Mouse (Mus musculus) stomach, embryonic 15.5 days (tissue): ENCODE measurements around the gene Aars. TPM values are rescaled to one million over a fixed set of nuclear protein-coding genes. Genes with fewer than 3 reads are reported as not detected.
"Not testable (repeated sequence)": the region's sequence is repeated elsewhere in the genome, so short reads cannot be mapped to it uniquely, and the experiment has no call there.

ENCODE experiments used
- ATAC-seq: fragments of 200-750 bp; cut with Nextera tagmentation; 2 replicates; pipeline ENCODE4 v1.8.0; 2017; ENCODE audit warnings: low read depth, moderate number of reproducible peaks, moderate TSS enrichment; ENCODE audit not compliant: insufficient read depth, low FRiP score
- H3K27ac ChIP-seq: fragments of 300-500 bp; sonication (generic); 2 replicates; pipeline ENCODE4 v1.5.1; 2015; ENCODE audit warnings: mild to moderate bottlenecking, inconsistent platforms
- H3K27me3 ChIP-seq: fragments of 300-500 bp; sonication (generic); replicated peaks from 2 replicates; pipeline ENCODE4 v1.6.1; 2015; ENCODE audit warnings: inconsistent platforms
- H3K36me3 ChIP-seq: fragments of 300-500 bp; sonication (generic); 2 replicates; pipeline ENCODE4 v1.6.1; 2015; ENCODE audit warnings: inconsistent platforms
- H3K4me1 ChIP-seq: fragments of 300-500 bp; sonication (generic); 2 replicates; pipeline ENCODE4 v1.6.1; 2015; ENCODE audit warnings: inconsistent platforms
- H3K4me2 ChIP-seq: fragments of 300-500 bp; sonication (generic); 2 replicates; pipeline ENCODE4 v1.6.1; 2015; ENCODE audit warnings: mild to moderate bottlenecking, inconsistent platforms
- H3K4me3 ChIP-seq: fragments of 300-500 bp; sonication (generic); replicated peaks from 2 replicates; pipeline ENCODE4 v1.5.1; 2015; ENCODE audit warnings: inconsistent platforms
- H3K9ac ChIP-seq: fragments of 300-500 bp; sonication (generic); 2 replicates; pipeline ENCODE4 v1.6.1; 2015; ENCODE audit warnings: inconsistent platforms
- H3K9me3 ChIP-seq: fragments of 300-500 bp; sonication (generic); 2 replicates; pipeline ENCODE4 v1.6.1; 2016; ENCODE audit warnings: inconsistent platforms
- WGBS: fragments of 180-500 bp; shearing (Covaris S2); methylation state at CpG from one replicate; pipeline ENCODE4 v1.1.7; 2015; 5-methylcytosine and 5-hydroxymethylcytosine counted together
- polyA plus RNA-seq: library from polyadenylated mRNA; unstranded; fragments of >200 nt; fragmentation: Nextera tagmentation; extraction: Ambion mirVana; gene quantifications from 2 replicates; pipeline ENCODE4 v1.2.1, GENCODE M21; 2015

The Aars gene
- polyA plus RNA-seq = 51.1 and 52.4 TPM in 2 replicates

DNA sequence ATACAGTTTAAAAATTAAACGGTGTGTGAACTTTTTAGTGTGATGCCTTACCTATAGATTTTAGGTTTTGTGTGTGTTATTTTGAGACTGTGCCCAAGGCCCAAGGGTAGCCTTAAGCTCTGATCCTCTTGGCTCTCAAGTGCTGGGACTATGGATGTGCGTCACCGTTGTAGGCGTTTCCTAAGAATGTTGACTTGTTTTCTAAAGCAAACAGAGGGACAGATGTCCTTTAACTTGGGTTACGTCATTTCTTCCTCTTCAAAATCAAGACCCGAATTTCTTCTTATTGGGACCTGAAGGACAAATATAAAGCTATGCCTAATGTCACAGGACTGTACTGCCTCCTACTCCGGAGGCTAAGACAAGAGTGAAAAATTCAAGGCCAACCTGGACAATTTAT lies at the start of gene Aars:
Aars (plus strand) TSS at position 229 of the 400 bp plus-strand sequence.
- H3K4me3 ChIP-seq = peak within 1 kb of the TSS; percentile 78
- peak within 1 kb of the TSS; percentile 77 for H3K27ac ChIP-seq
- ATAC-seq = no peak
- peak within 1 kb of the TSS; percentile 62 for H3K4me2 ChIP-seq
- H3K4me1 ChIP-seq = peaks cover 20% of the 10 kb centered on the region
- H3K36me3 ChIP-seq = peaks cover 13% of the 10 kb centered on the region; the same call in 1 of the 2 replicates
- no peaks in the 10 kb centered on the region for H3K9me3 ChIP-seq
- peak within 1 kb of the TSS; percentile 83 for H3K9ac ChIP-seq
- 93% methylated on average over 7 of the region's 7 CpGs for WGBS
- H3K27me3 ChIP-seq = 0 out of 2 replicates have a peak, but pooled peaks cover 3% of the 10 kb centered on the region

- Histone ChIP-seq H3K4me2 (no peak overlapping the region), H3K27ac (no peak overlapping the region), H3K9me3 (no peaks in the 10 kb centered on the region), H3K9ac (no peak overlapping the region), H3K4me3 (no peak overlapping the region), H3K27me3 (no peaks in the 10 kb centered on the region), H3K36me3 (peaks cover 49% of the 10 kb centered on the region), H3K4me1 (no peaks in the 10 kb centered on the region)
- ATAC-seq = no peak; the same call in 1 of the 2 replicates
- WGBS = 80% methylated on average over 8 of the region's 8 CpGs
These were observed 44.9 kb upstream of the Aars start for GRCm38 (mm10) chr8:110987805-110988744.

- Histone ChIP-seq H3K4me2 (no peak overlapping the region), H3K4me3 (no peak overlapping the region), H3K27me3 (no peaks in the 10 kb centered on the region), H3K27ac (no peak overlapping the region), H3K4me1 (no peaks in the 10 kb centered on the region), H3K9me3 (no peaks in the 10 kb centered on the region), H3K36me3 (peaks cover 35% of the 10 kb centered on the region), H3K9ac (no peak overlapping the region)
- 89% methylated on average over 9 of the region's 9 CpGs for WGBS
- no peak for ATAC-seq
These were observed 42.9 kb upstream of the Aars start for GRCm38 (mm10) chr8:110990017-110990416.

DNA sequence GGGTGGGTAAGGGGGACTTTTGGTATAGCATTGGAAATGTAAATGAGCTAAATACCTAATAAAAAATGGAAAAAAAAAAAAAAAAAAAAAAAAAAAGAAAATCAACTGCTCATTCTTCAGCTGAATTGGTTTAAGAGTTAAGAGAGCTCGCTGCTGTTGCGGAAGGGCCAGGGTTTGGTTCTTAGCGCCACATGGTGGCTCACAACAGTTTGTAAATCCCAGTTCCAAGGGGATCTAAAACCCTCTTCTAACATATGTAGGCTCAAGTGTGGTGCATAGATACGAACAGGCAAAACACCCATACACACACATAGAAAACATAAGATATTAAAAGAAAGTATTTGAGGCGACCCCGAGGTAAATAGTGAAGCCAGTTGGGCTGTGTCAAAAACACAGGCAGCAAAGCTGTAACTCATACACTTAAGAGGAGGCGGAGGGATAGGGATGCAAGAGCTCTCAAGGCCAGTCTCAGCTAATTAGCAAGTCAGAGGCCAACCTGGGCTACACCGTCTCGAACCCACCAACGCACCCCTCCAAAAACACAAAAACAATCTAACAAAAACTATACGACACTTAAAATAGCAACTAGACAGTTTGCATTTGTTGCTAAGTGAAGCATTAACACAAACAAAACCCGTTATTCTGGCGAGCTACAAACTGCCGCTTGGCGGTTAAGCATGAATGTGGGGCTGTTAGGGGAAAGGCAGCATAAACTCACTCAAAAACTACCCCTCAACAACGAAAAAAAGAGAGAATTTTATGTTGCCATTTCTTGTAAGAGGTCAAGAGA lies 36.1 kb upstream of the Aars start:
- no peak for ATAC-seq
- H3K4me3 ChIP-seq = peak overlapping the region; percentile 94
- H3K27ac ChIP-seq = peak overlapping the region; percentile 88
- H3K36me3 ChIP-seq = no peaks in the 10 kb centered on the region
- peak overlapping the region; percentile 81 for H3K9ac ChIP-seq
- H3K4me2 ChIP-seq = peak overlapping the region; percentile 55
- H3K27me3 ChIP-seq = no peaks in the 10 kb centered on the region
- no peaks in the 10 kb centered on the region for H3K4me1 ChIP-seq
- WGBS = 30% methylated on average over 16 of the region's 16 CpGs
- H3K9me3 ChIP-seq = no peaks in the 10 kb centered on the region

- WGBS = 3% methylated on average over 58 of the region's 58 CpGs
These were observed 35.1 kb upstream of the Aars start, which contains the start of gene Ddx19a for GRCm38 (mm10) chr8:110997547-110998531. TSS of gene Ddx19a (minus strand) at chr8:110997800.

DNA sequence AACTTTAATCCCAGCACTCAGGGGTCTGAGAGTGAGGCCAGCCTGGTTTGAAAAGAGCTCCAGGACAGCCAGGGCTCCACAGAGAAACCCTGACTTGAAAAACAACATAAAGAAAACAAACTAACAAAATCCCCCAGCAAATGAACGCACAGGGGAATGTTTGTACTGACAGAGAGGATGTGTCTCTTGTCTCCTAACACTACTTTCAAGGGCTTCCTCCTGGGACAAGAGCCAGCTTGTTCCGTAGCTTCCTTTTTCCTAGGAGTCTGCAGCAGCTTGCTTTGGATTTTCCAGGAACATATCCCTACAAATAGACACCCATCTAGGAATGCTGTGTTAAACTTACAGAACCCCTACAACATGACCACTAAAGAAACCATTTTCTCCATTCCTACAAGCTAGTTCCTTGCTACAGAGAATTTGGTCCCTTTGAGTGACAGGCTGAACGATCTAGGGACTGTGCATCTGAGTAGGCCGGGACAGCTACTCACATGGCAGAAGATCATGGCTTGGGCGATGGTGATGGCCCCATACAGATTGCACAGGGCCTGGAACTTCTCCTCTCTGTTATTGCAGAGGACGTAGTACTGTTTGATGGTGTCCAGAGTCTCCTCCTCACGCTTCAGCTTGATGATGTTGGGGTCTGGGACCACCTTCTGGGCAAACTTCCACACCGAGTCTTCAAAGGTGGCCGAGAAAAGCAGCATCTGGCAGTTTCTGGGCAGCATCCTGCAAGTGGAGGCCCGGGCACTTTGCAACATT lies 22.5 kb upstream of the Aars start:
- H3K4me2 ChIP-seq, H3K27ac ChIP-seq, ATAC-seq, H3K9ac ChIP-seq, H3K27me3 ChIP-seq, H3K4me3 ChIP-seq, H3K4me1 ChIP-seq, H3K9me3 ChIP-seq: not testable (repeated sequence)
- WGBS = 86% methylated on average over 9 of the region's 10 CpGs
- peaks cover 25% of the 10 kb centered on the region for H3K36me3 ChIP-seq

More at GRCm38 (mm10) chr8:110997547-110998531, 35.1 kb upstream of the Aars start, which contains the start of gene Ddx19a:
- peak; percentile 95 for ATAC-seq
- H3K4me2 ChIP-seq = peak within 1 kb of the TSS; percentile 55
- no peaks in the 10 kb centered on the region for H3K27me3 ChIP-seq
- H3K27ac ChIP-seq = peak within 1 kb of the TSS; percentile 88
- no peaks in the 10 kb centered on the region for H3K36me3 ChIP-seq
- no peaks in the 10 kb centered on the region for H3K4me1 ChIP-seq
- no peaks in the 10 kb centered on the region for H3K9me3 ChIP-seq
- H3K4me3 ChIP-seq = peak within 1 kb of the TSS; percentile 94
- peak within 1 kb of the TSS; percentile 81 for H3K9ac ChIP-seq

- not testable (repeated sequence) for H3K27ac ChIP-seq, H3K4me3 ChIP-seq, H3K4me1 ChIP-seq, H3K9ac ChIP-seq, H3K36me3 ChIP-seq, ATAC-seq, H3K27me3 ChIP-seq, H3K4me2 ChIP-seq, H3K9me3 ChIP-seq
- 85% methylated on average over 2 of the region's 2 CpGs for WGBS
These were observed 6.3 kb upstream of the Aars start for GRCm38 (mm10) chr8:111026609-111027008.

DNA sequence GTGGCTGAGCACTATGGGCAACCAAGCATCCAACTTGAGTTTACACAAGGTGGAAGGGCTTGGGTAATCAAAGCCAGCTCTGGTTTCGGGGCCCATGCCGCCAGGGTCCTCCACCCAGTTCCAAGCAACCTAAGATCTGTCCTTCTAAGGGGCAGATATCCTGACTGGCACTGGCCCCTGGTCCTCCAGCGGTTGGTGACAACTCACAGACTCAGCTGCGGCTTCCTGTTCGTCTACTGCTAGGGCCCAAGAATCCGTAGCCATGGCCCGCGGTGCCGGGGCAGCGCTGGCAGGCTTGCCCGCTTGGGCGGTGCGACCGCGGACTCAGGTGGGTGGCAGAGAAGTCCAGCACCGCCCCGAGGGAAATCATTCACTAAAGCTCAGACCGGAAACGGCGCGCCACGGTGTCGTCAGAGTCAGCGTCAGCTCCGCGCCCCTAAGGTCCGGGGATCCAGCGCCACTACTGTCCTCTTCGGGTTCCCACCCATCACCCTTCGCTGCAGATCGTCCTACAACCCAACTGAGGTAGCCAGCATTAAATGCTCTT lies 5.5 kb upstream of the Aars start:
- Histone ChIP-seq H3K9me3 (no peaks in the 10 kb centered on the region), H3K4me2 (peak overlapping the region; percentile 75), H3K4me1 (no peaks in the 10 kb centered on the region), H3K9ac (peak overlapping the region; percentile 30; the same call in 1 of the 2 replicates), H3K36me3 (no peaks in the 10 kb centered on the region), H3K4me3 (peak overlapping the region; percentile 53), H3K27ac (peak overlapping the region; percentile 26; the same call in 1 of the 2 replicates), H3K27me3 (0 out of 2 replicates have a peak, but pooled peaks cover 3% of the 10 kb centered on the region)
- peak; percentile 94 for ATAC-seq
- WGBS = 0% methylated on average over 31 of the region's 31 CpGs

DNA sequence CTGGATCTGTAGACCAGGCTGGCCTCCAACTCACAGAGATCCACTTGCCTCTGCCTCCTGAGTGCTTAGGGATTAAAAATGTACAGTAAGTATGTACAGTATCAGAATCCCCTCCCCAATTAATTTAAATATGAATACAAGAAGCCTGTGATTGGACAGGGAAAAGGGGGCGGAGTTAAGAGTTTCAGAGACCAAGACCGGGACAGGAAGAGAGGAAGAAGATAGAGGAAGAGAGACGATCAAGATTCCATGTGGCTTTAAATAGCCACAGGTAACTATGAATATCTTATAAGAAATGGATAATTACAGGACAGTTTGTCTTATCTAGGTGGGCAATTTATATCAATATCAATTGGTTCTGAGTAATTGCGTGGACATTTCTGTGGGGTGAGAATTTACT lies 3.4 kb upstream of the Aars start:
- H3K27ac ChIP-seq = no peak overlapping the region
- H3K9me3 ChIP-seq = no peaks in the 10 kb centered on the region
- no peak for ATAC-seq
- no peak overlapping the region for H3K9ac ChIP-seq
- peaks cover 8% of the 10 kb centered on the region for H3K4me1 ChIP-seq
- H3K4me2 ChIP-seq = no peak overlapping the region
- H3K36me3 ChIP-seq = no peaks in the 10 kb centered on the region
- WGBS = 49% methylated on average over 4 of the region's 4 CpGs
- H3K4me3 ChIP-seq = no peak overlapping the region
- 0 out of 2 replicates have a peak, but pooled peaks cover 3% of the 10 kb centered on the region for H3K27me3 ChIP-seq

- ATAC-seq = no peak
- Histone ChIP-seq H3K4me1 (peaks cover 13% of the 10 kb centered on the region), H3K36me3 (no peaks in the 10 kb centered on the region), H3K4me2 (no peak overlapping the region), H3K27me3 (0 out of 2 replicates have a peak, but pooled peaks cover 3% of the 10 kb centered on the region), H3K4me3 (no peak overlapping the region), H3K9me3 (no peaks in the 10 kb centered on the region), H3K27ac (no peak overlapping the region), H3K9ac (no peak overlapping the region)
- 67% methylated on average over 6 of the region's 6 CpGs for WGBS
These were observed 2.9 kb upstream of the Aars start for GRCm38 (mm10) chr8:111030045-111030444.
